Mouse (Mus musculus) T-cell, adult 2 months (primary cell): ENCODE data around the gene Patj.
"Not testable (repeated sequence)": the region's sequence is repeated elsewhere in the genome, so short reads cannot be mapped to it uniquely, and the experiment has no call there.

Experiments used
- DNase-seq: peaks from one replicate; pipeline ENCODE4 v3.0.0; 2022; ENCODE audit warnings: low spot score

The Patj gene

GRCm38 (mm10) chr4:98395690-98396437 is at the start of gene Patj:
Gene Patj (plus strand): TSS chr4:98395785.
- peak; percentile 62 for DNase-seq

- no peak for DNase-seq
Observed at GRCm38 (mm10) chr4:98348580-98348979, 47.0 kb upstream of the Patj start.

DNA sequence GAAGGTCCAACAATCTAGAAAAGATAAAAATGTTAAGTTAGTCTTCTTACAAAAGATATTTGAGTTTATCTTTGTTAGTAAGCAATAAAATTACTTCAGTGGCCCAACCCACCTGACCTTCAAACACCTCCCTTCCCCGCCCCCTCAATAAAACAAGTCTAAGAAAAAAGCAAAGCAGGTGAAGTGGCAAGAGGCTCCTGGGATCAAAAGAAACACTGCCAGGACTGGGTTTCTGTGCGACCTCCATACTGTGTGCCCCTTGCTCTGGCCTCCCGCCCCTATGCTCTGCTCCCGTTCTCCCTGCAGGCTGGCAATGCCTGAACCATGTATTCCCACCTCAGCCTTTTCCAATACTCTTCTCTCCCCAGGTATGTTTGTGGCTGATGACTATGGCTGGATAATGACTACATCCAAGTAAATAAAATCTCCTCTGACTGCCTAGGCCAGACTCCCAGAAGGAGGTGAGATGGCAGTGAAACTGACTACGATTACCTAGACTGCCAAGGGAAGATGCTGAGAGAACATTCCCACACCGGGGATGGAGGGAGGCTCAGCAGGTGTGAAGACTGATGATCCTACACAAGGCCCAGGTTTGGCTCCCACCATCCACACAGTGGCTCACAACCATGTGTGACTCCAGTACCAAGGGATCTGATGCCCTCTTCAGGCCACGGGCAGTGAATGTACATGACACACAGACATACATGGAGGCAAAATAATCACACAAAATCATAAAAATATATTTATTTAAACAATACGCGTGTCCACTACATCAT is 37.4 kb upstream of the Patj start:
- no peak for DNase-seq

DNA sequence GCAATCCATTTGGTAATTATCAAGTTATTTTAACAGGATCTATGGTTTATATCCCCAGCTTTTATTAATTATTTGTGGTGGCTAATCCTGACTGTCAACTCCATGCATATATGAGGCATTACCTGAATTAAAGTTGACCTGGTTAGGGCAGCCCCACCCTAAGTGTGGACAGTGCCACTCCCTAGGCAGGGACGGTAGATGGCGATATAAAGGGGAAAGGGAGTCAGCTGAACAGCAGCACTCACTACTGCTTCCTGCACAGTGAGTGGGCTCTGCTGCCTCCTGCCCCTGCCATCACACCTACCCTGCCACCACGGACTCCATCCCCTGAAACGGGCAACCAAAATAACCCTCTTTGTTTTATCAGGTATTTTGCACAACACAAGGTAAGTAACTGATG is 20.2 kb upstream of the Patj start:
- DNase-seq, result peak; percentile 26

DNA sequence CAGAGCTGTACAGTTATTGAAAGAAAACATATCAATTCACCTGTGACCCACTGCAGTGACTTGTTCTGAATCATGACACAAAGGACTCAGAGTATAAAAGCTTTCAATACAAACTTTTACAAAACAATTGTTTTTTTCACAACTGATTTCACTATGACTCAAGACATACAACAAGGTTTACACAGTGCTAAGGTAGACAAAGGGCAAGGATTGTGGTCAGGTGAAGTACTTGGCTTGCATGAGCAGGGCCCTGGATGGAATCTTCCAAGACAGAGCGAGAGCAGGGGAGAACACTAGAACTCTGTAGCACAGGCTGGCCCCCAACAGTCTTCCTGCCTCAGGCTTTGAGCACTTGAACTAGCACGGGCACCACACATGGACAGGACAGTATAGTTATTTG is 18.6 kb upstream of the Patj start:
- no peak for DNase-seq

GRCm38 (mm10) chr4:98382716-98383424 is 12.7 kb upstream of the Patj start, which contains the start of gene Tm2d1:
Gene Tm2d1 (minus strand): TSS chr4:98383306.
- peak; percentile 89 for DNase-seq

DNA sequence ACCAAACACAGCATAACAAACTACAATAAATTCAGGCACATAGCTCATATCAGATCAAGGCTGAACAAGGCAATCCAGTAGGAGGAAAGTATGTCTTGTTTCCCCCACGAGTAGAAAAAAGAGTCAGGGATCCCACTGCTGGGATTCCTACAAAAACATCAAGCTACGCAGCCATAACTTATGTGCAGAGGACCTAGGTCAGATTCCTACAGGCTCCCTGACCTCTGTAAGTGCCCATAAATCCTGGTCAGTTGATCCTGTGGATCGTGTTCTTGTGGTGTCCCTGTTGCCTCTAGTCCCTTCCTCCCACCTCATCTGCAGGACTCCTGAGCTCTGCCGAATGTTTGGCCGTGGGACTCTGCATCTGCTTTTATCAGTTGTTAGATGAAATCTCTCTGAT is 10.5 kb upstream of the Patj start:
- DNase-seq, result no peak

DNA sequence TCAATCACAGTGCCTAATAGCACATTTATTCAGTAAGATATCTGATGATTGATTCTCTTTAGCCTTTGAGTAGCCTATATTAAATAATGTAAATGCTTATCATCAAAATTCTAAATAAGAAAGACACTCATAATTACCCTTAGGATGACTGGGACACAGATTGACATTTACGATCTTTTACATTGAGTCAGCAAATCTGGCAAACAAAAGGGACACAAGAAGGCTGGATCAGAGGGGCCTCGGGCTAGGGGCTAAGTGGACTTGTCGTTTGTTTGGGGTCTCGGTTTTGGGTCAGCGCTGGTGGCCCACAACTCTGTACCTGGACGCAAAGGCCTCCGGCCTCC is 267 bp upstream of the Patj start:
- DNase-seq, result no peak

- DNase-seq, result no peak
Observed at GRCm38 (mm10) chr4:98400926-98401583, 5.5 kb downstream of the Patj start.

DNA sequence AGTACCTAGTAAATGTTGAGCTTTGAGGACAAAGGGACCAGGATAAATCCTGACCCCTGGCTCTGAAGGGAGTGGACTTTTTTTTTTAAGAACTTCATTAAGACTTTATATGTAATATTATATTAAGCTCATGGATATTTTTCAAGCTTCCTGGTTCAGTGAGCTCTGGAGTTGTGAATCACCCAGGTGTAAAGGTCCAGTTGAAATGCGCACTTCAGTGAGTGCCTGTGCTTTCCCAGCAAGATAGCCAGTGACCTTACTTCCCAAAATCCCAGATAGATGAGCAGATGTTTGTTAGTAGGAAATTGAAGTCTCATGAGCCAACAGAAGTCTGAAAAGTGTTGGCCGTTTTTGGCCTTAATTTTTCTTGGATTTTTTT is 6.0 kb downstream of the Patj start:
- DNase-seq, result no peak

DNA sequence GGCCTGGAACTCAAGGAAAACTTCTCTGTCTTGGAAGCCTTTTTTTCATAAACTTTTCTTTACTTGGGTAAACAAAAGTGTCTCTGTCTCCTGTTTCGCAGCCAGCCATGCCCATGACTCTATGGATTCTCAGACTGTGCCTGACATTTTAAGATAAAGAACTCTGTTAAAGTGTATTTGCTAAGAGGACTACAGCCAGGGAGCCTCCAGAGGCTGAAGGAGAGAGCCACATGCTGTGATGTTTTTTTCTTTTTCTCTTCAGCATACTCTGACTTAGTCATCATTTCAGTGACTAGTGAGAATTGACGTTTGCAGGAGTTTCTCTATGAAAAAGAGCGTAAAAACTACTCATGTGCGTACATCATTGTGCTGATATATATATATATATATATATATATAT is 7.9 kb downstream of the Patj start:
- no peak for DNase-seq

DNA sequence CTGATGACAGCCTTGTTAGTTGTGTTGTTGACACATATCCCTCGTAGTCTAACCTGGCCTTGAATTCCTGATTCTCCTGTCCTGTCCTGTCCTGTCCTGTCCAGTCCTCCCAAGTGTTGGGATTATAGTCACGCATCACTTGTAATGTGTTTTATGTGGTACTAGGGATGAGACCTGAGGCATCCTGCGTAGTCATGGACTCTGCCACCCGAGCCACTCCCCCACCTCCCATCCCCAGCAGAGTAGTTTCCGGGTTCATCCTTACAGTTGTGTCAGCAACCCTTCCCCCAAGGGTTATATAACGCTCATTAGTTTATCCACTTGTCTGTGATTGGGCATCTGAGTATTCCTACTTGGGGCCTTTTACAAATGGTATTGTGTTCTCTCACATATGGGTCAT is 8.8 kb downstream of the Patj start:
- DNase-seq, result no peak

DNA sequence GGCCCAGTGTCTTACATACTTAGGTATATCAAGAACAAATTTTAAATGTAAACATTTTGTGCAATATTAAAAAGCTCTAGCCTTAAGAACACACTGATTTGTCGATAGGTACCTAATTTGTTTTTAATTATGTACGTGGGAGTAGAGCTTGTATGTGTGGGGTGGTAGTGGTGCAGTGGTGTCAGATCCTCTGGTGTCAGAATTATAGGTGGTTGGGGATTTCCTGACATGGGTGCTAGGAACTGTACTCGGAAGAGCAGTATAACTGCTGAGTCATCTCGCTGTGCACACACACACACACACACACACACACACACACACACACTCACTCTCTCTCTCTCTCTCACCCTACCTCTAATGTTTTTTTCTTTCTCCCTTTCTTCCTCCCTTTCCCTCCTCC is 12.9 kb downstream of the Patj start:
- DNase-seq, result no peak

GRCm38 (mm10) chr4:98415150-98415549 is 19.6 kb downstream of the Patj start:
- not testable (repeated sequence) for DNase-seq

DNA sequence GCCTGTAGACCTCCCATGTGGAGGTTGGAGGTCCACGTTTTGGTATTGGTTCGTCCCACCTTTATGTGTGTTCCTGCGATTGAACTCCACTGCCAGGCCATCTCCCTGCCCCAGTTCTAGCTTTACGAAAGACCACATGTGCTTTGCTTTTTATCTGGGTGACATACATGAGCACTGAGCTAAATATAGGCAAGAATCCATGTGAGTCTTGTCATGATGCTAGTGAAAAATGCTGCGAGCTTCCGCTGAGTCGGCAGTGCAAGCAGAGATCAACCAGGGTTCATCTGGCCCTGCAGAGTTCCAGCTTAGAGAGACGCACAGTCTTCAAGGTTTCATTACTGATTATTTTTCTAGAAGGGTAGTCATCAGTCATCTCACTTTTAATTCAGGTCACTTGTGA is 32.8 kb downstream of the Patj start:
- no peak for DNase-seq

GRCm38 (mm10) chr4:98435641-98436457 is 40.3 kb downstream of the Patj start:
- DNase-seq, result peak; percentile 67

GRCm38 (mm10) chr4:98436664-98437363 is 41.2 kb downstream of the Patj start:
- peak; percentile 94 for DNase-seq

DNA sequence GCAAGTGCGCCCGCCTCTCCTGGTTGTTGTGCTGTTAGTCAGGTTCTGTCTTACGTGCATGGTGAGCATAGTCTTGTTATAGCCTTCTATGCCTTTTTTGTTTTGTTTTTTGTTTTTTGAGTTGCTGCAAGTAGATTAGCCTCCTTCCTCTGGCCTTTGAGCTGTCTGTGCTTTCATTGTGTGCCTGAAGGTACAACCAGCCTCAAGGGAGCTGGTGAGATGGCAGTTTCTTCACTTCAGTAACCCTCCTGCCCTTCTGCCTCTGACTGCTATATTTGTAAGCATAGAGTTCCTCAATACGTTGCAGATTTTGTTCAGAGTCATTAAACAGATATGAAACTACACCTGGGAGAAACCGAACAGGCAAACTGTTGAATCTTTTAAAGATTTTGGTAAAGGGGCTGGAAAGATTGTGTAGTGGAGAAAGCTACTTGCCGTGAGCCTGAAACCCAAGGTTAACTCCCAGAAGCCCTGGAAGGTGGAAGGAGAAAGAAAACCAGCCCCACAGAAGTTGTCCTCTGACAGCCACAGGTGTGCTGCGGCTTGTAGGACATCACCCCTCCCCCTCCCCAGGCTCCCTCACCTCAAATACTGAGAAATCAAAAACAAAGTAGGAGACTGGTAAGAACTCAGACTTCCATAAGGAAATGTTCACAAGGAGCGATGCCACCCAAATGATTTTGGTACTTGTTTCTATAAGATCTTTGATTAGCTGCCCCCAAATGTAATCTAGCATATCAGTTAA is 43.8 kb downstream of the Patj start:
- no peak for DNase-seq

GRCm38 (mm10) chr4:98441248-98441647 is 45.7 kb downstream of the Patj start:
- DNase-seq, result no peak

DNA sequence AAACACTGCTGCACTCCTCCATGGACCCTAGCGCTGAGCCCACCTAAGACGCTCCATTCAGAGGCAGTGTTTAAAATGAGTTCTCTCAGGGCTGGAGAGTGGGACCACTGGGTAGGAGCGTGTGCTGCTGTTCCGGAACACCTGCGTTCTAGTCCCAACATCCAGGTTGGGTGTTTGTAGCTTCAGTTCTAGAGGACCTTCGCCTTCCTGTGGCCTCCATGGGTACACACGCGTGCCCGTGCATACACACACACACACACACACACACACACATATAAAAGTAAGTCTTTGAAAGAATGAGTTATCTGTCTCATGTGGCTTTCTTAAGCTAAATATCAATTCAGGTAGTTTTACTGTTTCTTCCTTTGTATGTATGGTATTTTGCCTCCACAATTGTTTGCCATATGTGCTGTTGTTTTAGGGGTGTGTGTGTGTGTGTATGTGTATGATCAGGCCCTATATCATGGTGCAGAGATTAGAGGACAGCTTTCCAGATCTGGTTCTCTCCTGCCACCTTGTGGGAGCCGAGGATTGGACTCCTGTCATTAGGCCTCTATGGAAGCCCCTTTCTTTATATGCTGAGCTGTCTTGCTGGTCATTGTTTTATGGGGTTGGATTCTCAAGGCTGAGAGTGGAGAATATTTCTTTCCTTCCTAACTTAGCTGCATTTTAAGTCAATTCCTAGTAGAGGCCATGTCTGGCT is 49.0 kb downstream of the Patj start:
- DNase-seq, result peak; percentile 67
